Mouse (Mus musculus) lung, adult 18-20 months (tissue): ENCODE data around the gene Fam240a.
A peak's percentile ranks its signal among the peaks of the same experiment; 100 is the strongest.

ENCODE experiments used
- DNase-seq, 2 experiments: peaks; one replicate each; pipeline ENCODE4 v3.0.0; 2022; ENCODE audit warnings: mixed read lengths in 2 of 2

The Fam240a gene

DNA sequence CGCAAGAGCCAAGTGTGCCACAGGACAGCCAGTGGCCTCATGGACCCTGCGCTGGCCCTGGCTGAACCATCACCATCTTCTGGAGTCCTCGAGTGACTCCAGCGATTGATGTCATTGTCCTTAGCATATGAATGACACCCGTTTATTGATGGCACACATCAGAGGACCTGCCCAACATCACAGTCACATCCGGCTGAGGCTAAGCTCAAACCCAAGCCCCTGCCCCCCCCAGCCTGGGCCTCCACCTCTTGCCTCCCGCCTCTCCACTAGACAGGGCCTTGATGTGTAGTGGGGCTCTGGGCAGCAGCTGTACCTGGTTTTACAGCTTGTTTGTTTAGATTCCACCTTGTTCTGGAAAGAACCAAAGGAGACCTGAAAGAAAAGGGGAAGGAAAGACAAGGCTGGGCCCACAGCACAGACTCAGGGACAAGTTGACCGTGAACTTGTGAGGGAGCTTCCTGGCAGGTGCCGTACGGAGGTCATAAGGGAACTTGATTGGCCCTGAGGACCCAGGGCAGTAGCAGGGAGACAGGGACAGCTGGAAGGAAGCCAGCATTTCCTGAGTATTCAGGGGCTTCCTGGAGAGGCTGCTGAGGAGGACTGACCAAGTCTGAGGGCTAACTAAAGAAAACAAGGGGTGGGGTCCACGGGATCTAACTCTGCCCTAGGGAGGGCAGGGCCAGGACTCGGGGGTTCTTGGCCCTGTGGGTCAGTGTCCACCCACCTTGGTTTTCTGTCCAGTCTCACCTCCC, 25.4 kb downstream of the Fam240a start:
- peak in 1 of 2 experiments; percentile 34 for DNase-seq

GRCm38 (mm10) chr9:110890026-110890783, 26.5 kb downstream of the Fam240a start:
- DNase-seq: peak in 1 of 2 experiments; percentile 35

DNA sequence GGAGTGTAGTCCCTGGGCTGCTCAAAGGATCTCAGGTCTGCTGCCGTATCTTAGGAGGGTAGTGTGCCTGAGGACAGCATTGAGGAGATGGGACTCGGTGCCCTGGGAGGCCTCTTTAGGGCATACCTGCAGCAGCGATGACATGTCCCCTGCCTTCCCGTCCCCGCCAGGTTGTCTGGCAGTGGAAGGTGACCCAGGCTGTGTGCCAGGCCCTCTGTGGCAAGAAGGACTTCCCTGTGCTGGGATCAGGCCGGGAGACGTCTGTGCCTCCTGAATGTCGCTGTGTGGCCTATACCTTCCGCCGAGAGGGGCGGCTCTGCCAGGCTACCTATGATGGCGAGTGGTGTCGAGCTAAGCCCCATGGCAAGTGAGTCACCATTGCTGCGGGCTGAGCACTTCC, 27.7 kb downstream of the Fam240a start:
- no peak for DNase-seq

- no peak for DNase-seq
These were observed 29.0 kb downstream of the Fam240a start for GRCm38 (mm10) chr9:110887388-110888303.

GRCm38 (mm10) chr9:110881953-110882352, 34.7 kb downstream of the Fam240a start:
- peak; percentile 75 to 83 for DNase-seq

- peak; percentile 80 to 87 for DNase-seq
These were observed 35.9 kb downstream of the Fam240a start for GRCm38 (mm10) chr9:110880772-110881171.

GRCm38 (mm10) chr9:110879998-110880561, 36.6 kb downstream of the Fam240a start, which contains the start of gene Tmie:
Gene Tmie (minus strand): TSS chr9:110880113.
- DNase-seq: peak; percentile 89 to 93

GRCm38 (mm10) chr9:110879191-110879920, 37.3 kb downstream of the Fam240a start, which contains the start of gene Als2cl:
Gene Als2cl (plus strand): TSS chr9:110879870.
- DNase-seq: peak in 1 of 2 experiments; percentile 45

GRCm38 (mm10) chr9:110877888-110878287, 38.8 kb downstream of the Fam240a start:
- DNase-seq: peak; percentile 66 to 76

GRCm38 (mm10) chr9:110877353-110877752, 39.3 kb downstream of the Fam240a start:
- peak in 1 of 2 experiments; percentile 50 for DNase-seq

GRCm38 (mm10) chr9:110875288-110875695, 41.4 kb downstream of the Fam240a start:
- DNase-seq: no peak

- no peak for DNase-seq
These were observed 41.9 kb downstream of the Fam240a start for GRCm38 (mm10) chr9:110874660-110875191.

GRCm38 (mm10) chr9:110873681-110874659, 42.7 kb downstream of the Fam240a start:
- DNase-seq: no peak

DNA sequence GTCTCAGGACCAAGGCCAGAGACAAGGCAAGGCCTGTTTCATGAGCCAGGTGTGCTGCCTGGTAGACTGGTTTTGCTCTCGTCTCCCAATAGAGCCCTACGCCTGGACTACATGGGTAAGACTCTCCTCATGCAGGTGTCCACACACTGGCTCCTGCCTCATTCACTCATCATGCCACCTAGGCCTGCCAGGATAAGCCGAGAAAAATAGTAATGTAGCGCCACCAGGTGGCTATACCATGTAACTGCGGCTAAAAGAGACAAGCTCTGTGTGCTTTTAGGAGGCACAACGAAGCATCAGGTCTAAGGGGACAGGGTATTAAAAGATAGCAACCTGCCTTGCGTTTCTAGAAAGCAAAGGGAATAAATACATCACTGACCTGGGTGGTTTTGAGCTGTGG, 45.6 kb downstream of the Fam240a start:
- DNase-seq: peak; percentile 53 to 64
